Comparison of ENCODE assay signal across 7 mouse cellular contexts in genomic region chr12:113073420-113074328, GRCm38 (mm10). TPM values are rescaled to one million over a fixed set of nuclear protein-coding genes. Genes with fewer than 3 reads are reported as not detected.
DNase-seq lines count a peak whose midpoint lies in the region; ATAC-seq and TF ChIP-seq lines count a peak whose summit lies in the region.

No protein-coding gene starts in this region.

- 20% methylated on average over 15 of the region's 15 CpGs for WGBS in spleen, adult 2 months
- 12% methylated on average over 15 of the region's 15 CpGs for WGBS in intestine, embryonic 16.5 days
- WGBS in macrophage (ENCODE audit: missing documents) = 19% methylated on average over 14 of the region's 15 CpGs

- peak overlapping the region; percentile 95; the same call in 1 of the 2 replicates for H3K4me3 ChIP-seq in spleen, adult 2 months (ENCODE audit: extremely low read depth, insufficient read depth, insufficient read length)
- H3K4me3 ChIP-seq in embryonic fibroblast, embryonic 13.5 days (ENCODE audit: insufficient read depth, low read length) = no peak overlapping the region
- H3K4me3 ChIP-seq in intestine, embryonic 16.5 days (ENCODE audit: low read length) = peak overlapping the region; percentile 53
- H3K4me3 ChIP-seq in macrophage (ENCODE audit: inconsistent target) = peak overlapping the region; percentile 50; the same call in 1 of the 2 replicates

- peak overlapping the region; percentile 50 for H3K27ac ChIP-seq in spleen, adult 2 months (ENCODE audit: insufficient read depth, low read length)
- no peak overlapping the region for H3K27ac ChIP-seq in embryonic fibroblast, embryonic 13.5 days (ENCODE audit: insufficient read depth, low read length)
- peak overlapping the region; percentile 65 for H3K27ac ChIP-seq in intestine, embryonic 16.5 days (ENCODE audit: low read length)
- H3K27ac ChIP-seq in macrophage = 0 out of 2 replicates have a peak overlapping the region, but pooled peaks have one; percentile 10

- ATAC-seq in intestine, embryonic 16.5 days = peak; percentile 60

- no peaks in the 10 kb centered on the region for H3K9me3 ChIP-seq in intestine, embryonic 16.5 days (ENCODE audit: control insufficient read depth, low read length)

- TF ChIP-seq CTCF in spleen, adult 2 months (IDR thresholded peaks at IDR 0.05; ENCODE audit: extremely low read depth, insufficient read depth, insufficient read length, insufficient replicate concordance) = no peak
- 0 out of 2 replicates have a peak, but pooled peaks have one; percentile 8 for TF ChIP-seq CTCF in embryonic fibroblast, embryonic 13.5 days (IDR thresholded peaks at IDR 0.05; ENCODE audit: borderline replicate concordance, insufficient read depth, low read length)

- no peaks in the 10 kb centered on the region for H3K79me2 ChIP-seq in macrophage (ENCODE audit: inconsistent target)

- peak overlapping the region; percentile 75 for H3K9ac ChIP-seq in intestine, embryonic 16.5 days (ENCODE audit: low read depth, low read length)

- peak in 1 of 2 experiments; percentile 17 for DNase-seq in spleen, adult 2 months (ENCODE audit: low read depth in 1 of 2, low spot score in 2 of 2)
- no peak for DNase-seq in spleen, postnatal 4 days (ENCODE audit: low spot score in 2 of 2)
- peak; percentile 66 for DNase-seq in adrenal gland, postnatal 25 days
- peak; percentile 56 for DNase-seq in splenic B cell, adult 2 months (ENCODE audit: low read depth, low spot score)

- no peaks in the 10 kb centered on the region for H3K27me3 ChIP-seq in spleen, adult 2 months (ENCODE audit: control insufficient read depth, insufficient read depth, low read length)
- H3K27me3 ChIP-seq in intestine, embryonic 16.5 days (replicated peaks; ENCODE audit: control insufficient read depth, insufficient read depth, low read length) = no peaks in the 10 kb centered on the region
- H3K27me3 ChIP-seq in splenic B cell, adult 2 months (ENCODE audit: control insufficient read depth, insufficient read depth, low read length, poor library complexity, severe bottlenecking) = no peaks in the 10 kb centered on the region

- TF ChIP-seq POLR2A in spleen, adult 2 months (IDR thresholded peaks at IDR 0.05; ENCODE audit: low read depth, low read length) = no peak
- TF ChIP-seq POLR2A in embryonic fibroblast, embryonic 13.5 days (IDR thresholded peaks at IDR 0.05; ENCODE audit: low read depth, low read length) = no peak

- H3K4me2 ChIP-seq in intestine, embryonic 16.5 days (ENCODE audit: low read depth, low read length) = peak overlapping the region; percentile 79

- H3K4me1 ChIP-seq in spleen, adult 2 months (ENCODE audit: control insufficient read depth, insufficient read depth, insufficient read length) = peaks cover 5% of the 10 kb centered on the region; the same call in 1 of the 2 replicates
- no peaks in the 10 kb centered on the region for H3K4me1 ChIP-seq in embryonic fibroblast, embryonic 13.5 days (ENCODE audit: control insufficient read depth, insufficient read depth, low read length)
- H3K4me1 ChIP-seq in intestine, embryonic 16.5 days (ENCODE audit: control insufficient read depth, insufficient read depth, low read length) = peaks cover 11% of the 10 kb centered on the region

- peaks cover 2% of the 10 kb centered on the region; the same call in 1 of the 2 replicates for H3K36me3 ChIP-seq in spleen, adult 2 months (ENCODE audit: control insufficient read depth, insufficient read depth, low read length)
- peaks cover 9% of the 10 kb centered on the region; the same call in 1 of the 2 replicates for H3K36me3 ChIP-seq in intestine, embryonic 16.5 days (ENCODE audit: control insufficient read depth, insufficient read depth, low read length)
- H3K36me3 ChIP-seq in macrophage (ENCODE audit: inconsistent target) = peaks cover 33% of the 10 kb centered on the region
- H3K36me3 ChIP-seq in splenic B cell, adult 2 months (ENCODE audit: control insufficient read depth, insufficient read depth, low read length, poor library complexity, severe bottlenecking) = no peaks in the 10 kb centered on the region

RNA-seq across cellular contexts. Expression of gene Tex22, which starts 0.6 kb away (rescaled TPM):
- polyA plus RNA-seq in spleen, adult 2 months (2012; rRNA removed) = 0.20 and 0.48 TPM in 2 replicates
- total RNA-seq in adrenal gland, postnatal 25 days (2021) = 0.67 TPM in 1 of 2 replicates, not detected in the other
- not detected in 2 replicates for polyA plus RNA-seq in embryonic fibroblast, embryonic 13.5 days (2011; ENCODE audit: insufficient read length, low read depth, missing spikeins)
- polyA plus RNA-seq in intestine, embryonic 16.5 days (2015; fragmentation: Nextera tagmentation; extraction: Ambion mirVana) = not detected in 2 replicates
- 1 to 10 TPM in 21 of 26 experiments, under 1 TPM in 4, not detected in 1; 0.71 to 7.4 (median 1.4) TPM for total RNA-seq in macrophage (2018; cell fraction: chromatin; rRNA removed)
- under 1 TPM in 2 of 26 experiments, not detected in 24; 0.20 to 0.39 TPM for total RNA-seq in macrophage (2018; cell fraction: cytosol; rRNA removed)
- total RNA-seq in macrophage (2018; cell fraction: nucleus; rRNA removed) = 1 to 10 TPM in 6 of 26 experiments, under 1 TPM in 10, not detected in 10; 0.46 to 2.0 (median 0.76) TPM
- not detected in 3 replicates for polyA plus RNA-seq in macrophage (2018)

RNA-seq across cellular contexts. Expression of gene Mta1, which starts 24.4 kb away (rescaled TPM):
- polyA plus RNA-seq in spleen, adult 2 months (2012; rRNA removed) = 55.6 and 77.7 TPM in 2 replicates
- 104 and 109 TPM in 2 replicates for total RNA-seq in adrenal gland, postnatal 25 days (2021)
- polyA plus RNA-seq in embryonic fibroblast, embryonic 13.5 days (2011; ENCODE audit: insufficient read length, low read depth, missing spikeins) = 83.2 and 86.5 TPM in 2 replicates
- 8.0 TPM in 2 replicates for polyA plus RNA-seq in intestine, embryonic 16.5 days (2015; fragmentation: Nextera tagmentation; extraction: Ambion mirVana)
- total RNA-seq in macrophage (2018; cell fraction: chromatin; rRNA removed) = 10 to 100 TPM; 15.2 to 70.7 (median 40.0) TPM
- 10 to 100 TPM; 20.9 to 30.7 (median 24.2) TPM for total RNA-seq in macrophage (2018; cell fraction: cytosol; rRNA removed)
- total RNA-seq in macrophage (2018; cell fraction: nucleus; rRNA removed) = 10 to 100 TPM; 14.0 to 47.5 (median 24.4) TPM
- polyA plus RNA-seq in macrophage (2018) = 18.9 to 28.3 TPM (median 24.5 TPM) in 3 replicates

RNA-seq across cellular contexts. Expression of gene Pacs2, which starts 59.4 kb away (rescaled TPM):
- 29.1 and 38.6 TPM in 2 replicates for polyA plus RNA-seq in spleen, adult 2 months (2012; rRNA removed)
- total RNA-seq in adrenal gland, postnatal 25 days (2021) = 45.6 and 55.5 TPM in 2 replicates
- polyA plus RNA-seq in embryonic fibroblast, embryonic 13.5 days (2011; ENCODE audit: insufficient read length, low read depth, missing spikeins) = 33.4 and 44.5 TPM in 2 replicates
- 7.3 and 9.8 TPM in 2 replicates for polyA plus RNA-seq in intestine, embryonic 16.5 days (2015; fragmentation: Nextera tagmentation; extraction: Ambion mirVana)
- 100 to 1,000 TPM in 21 of 26 experiments, 10 to 100 TPM in 5; 43.0 to 223 (median 156) TPM for total RNA-seq in macrophage (2018; cell fraction: chromatin; rRNA removed)
- 10 to 100 TPM; 48.1 to 83.4 (median 70.4) TPM for total RNA-seq in macrophage (2018; cell fraction: cytosol; rRNA removed)
- 100 to 1,000 TPM in 13 of 26 experiments, 10 to 100 TPM in 13; 44.8 to 156 (median 99.8) TPM for total RNA-seq in macrophage (2018; cell fraction: nucleus; rRNA removed)
- 42.2 to 56.7 TPM (median 54.3 TPM) in 3 replicates for polyA plus RNA-seq in macrophage (2018)

Comparison
In these comparisons a context has a peak if more than half of its experiments do, and no peak if none do; other contexts are left out.
1. DNase-seq: peak in adrenal gland, postnatal 25 days (single experiment) and splenic B cell, adult 2 months (single experiment); none in spleen, postnatal 4 days (0 of 2).